Mouse (Mus musculus) stomach, embryonic 14.5 days (tissue): ENCODE data around the gene Lrrd1. TPM values are rescaled to one million over a fixed set of nuclear protein-coding genes. Genes with fewer than 3 reads are reported as not detected.
"Not testable (repeated sequence)": the region's sequence is repeated elsewhere in the genome, so short reads cannot be mapped to it uniquely, and the experiment has no call there.

Experiments
- ATAC-seq: fragments of 200-750 bp; cut with Nextera tagmentation; 2 replicates; pipeline ENCODE4 v1.8.0; 2017; ENCODE audit warnings: low read depth, moderate TSS enrichment; ENCODE audit not compliant: insufficient number of reproducible peaks, insufficient read depth, low FRiP score
- H3K27ac ChIP-seq: fragments of 300-500 bp; sonication (generic); 2 replicates; pipeline ENCODE4 v1.5.1; 2014; ENCODE audit warnings: mild to moderate bottlenecking, low read length, moderate library complexity, mixed read lengths
- H3K27me3 ChIP-seq: fragments of 300-500 bp; sonication (generic); 2 replicates; pipeline ENCODE4 v1.6.1; 2014; ENCODE audit warnings: low read length, control low read depth, mixed read lengths; ENCODE audit not compliant: control insufficient read depth, insufficient read depth
- H3K36me3 ChIP-seq: fragments of 300-500 bp; sonication (generic); 2 replicates; pipeline ENCODE4 v1.6.1; 2014; ENCODE audit warnings: mild to moderate bottlenecking, control low read depth, low read length, moderate library complexity, mixed read lengths; ENCODE audit not compliant: control insufficient read depth, insufficient read depth
- H3K4me1 ChIP-seq: fragments of 300-500 bp; sonication (generic); 2 replicates; pipeline ENCODE4 v1.6.1; 2014; ENCODE audit warnings: low read length, control low read depth, mixed read lengths; ENCODE audit not compliant: control insufficient read depth, insufficient read depth
- H3K4me2 ChIP-seq: fragments of 300-500 bp; sonication (generic); replicated peaks from 2 replicates; pipeline ENCODE4 v1.6.1; 2014; ENCODE audit warnings: low read depth, low read length, control low read depth
- H3K4me3 ChIP-seq: fragments of 300-500 bp; sonication (generic); 2 replicates; pipeline ENCODE4 v1.5.1; 2014; ENCODE audit warnings: low read depth, low read length, control low read depth
- H3K9ac ChIP-seq: fragments of 300-500 bp; sonication (generic); replicated peaks from 2 replicates; pipeline ENCODE4 v1.6.1; 2014; ENCODE audit warnings: low read depth, mild to moderate bottlenecking, control low read depth, low read length, moderate library complexity, mixed read lengths
- H3K9me3 ChIP-seq: fragments of 300-500 bp; sonication (generic); 2 replicates; pipeline ENCODE4 v1.6.1; 2016; ENCODE audit warnings: low read depth, low read length, control low read depth; ENCODE audit not compliant: control insufficient read depth
- WGBS: fragments of 180-500 bp; shearing (Covaris S2); extraction: QIAGEN DNeasy Blood & Tissue Kit; methylation state at CpG from one replicate; pipeline ENCODE4 v1.1.7; 2014; 5-methylcytosine and 5-hydroxymethylcytosine counted together
- polyA plus RNA-seq: library from polyadenylated mRNA; unstranded; fragments of >200 nt; fragmentation: Nextera tagmentation; extraction: Ambion mirVana; gene quantifications from 2 replicates; pipeline ENCODE4 v1.2.1, GENCODE M21; 2014

The Lrrd1 gene
- polyA plus RNA-seq, result 0.10 TPM in 1 of 2 replicates, not detected in the other

DNA sequence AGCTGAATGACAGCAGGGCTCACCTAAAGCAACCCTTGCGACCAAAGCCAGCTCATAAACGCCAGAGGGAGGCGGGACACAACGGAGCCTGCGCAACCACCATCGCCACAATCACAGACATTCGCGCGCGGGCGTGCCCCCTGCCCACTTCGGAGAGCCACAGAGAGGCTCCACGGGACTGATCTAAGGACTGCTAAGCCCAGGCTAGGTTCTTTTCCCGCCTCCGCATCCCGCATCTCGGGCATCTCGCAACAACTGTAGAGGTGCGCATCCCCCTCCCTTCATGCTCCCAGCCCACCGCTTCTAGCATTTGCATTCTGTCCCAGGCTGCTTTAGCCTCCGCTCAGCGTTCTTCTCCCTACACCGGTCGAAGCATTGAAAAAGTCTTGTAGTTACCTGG, at the start of gene Lrrd1:
Gene Lrrd1, plus strand, starts transcription at position 148 of the 400 bp plus-strand sequence.
- H3K4me3 ChIP-seq, result peak within 1 kb of the TSS; percentile 23
- no peak for ATAC-seq
- no peaks in the 10 kb centered on the region for H3K4me1 ChIP-seq
- no peaks in the 10 kb centered on the region for H3K27me3 ChIP-seq
- no peak within 1 kb of the TSS for H3K9ac ChIP-seq
- no peaks in the 10 kb centered on the region for H3K36me3 ChIP-seq
- peak within 1 kb of the TSS; percentile 45 for H3K4me2 ChIP-seq
- WGBS, result 5% methylated on average over 24 of the region's 24 CpGs
- no peak within 1 kb of the TSS for H3K27ac ChIP-seq
- H3K9me3 ChIP-seq, result no peaks in the 10 kb centered on the region

DNA sequence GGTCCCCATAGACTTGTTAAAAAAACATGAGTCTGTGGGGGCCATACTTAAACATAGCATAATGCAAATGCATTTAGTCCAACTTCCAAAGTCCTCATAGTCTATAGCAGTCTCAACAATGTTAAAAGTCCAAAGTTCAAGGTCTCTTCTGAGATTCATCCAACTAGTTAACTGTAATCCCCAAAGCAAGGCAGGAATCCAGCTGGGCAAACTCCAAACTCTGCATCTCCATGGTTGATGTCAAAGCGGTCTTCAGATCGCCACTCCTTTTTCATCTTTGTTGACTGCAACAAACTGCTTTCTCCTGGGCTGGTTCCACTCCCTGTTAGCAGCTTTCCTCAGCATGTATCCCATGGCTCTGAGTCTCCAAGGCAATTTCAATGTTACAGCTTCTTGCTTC, 47.9 kb upstream of the Lrrd1 start:
- WGBS, result 98% methylated on average over 2 of the region's 2 CpGs
- not testable (repeated sequence) for H3K4me2 ChIP-seq, H3K27me3 ChIP-seq, H3K4me1 ChIP-seq, H3K9me3 ChIP-seq, ATAC-seq, H3K27ac ChIP-seq, H3K36me3 ChIP-seq, H3K4me3 ChIP-seq, H3K9ac ChIP-seq

DNA sequence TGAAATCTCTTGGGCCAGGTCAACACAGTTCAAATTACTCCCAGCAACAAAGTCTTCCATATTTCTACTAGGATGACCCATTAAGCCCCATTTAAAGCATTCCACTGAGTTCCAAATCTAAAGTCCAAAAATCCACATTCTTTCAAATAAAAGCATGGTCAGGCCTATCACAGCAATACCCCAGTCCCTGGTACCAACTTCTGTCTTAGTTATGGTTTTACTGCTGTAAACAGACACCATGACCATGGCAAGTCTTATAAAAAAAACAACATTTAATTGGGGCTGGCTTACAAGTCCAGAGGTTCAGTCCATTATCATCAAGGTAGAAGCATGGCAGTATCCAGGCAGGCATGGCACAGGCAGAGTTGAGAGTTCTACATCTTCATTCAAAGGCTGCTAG, 46.3 kb upstream of the Lrrd1 start:
- H3K4me2 ChIP-seq, H3K4me3 ChIP-seq: not testable (repeated sequence)

DNA sequence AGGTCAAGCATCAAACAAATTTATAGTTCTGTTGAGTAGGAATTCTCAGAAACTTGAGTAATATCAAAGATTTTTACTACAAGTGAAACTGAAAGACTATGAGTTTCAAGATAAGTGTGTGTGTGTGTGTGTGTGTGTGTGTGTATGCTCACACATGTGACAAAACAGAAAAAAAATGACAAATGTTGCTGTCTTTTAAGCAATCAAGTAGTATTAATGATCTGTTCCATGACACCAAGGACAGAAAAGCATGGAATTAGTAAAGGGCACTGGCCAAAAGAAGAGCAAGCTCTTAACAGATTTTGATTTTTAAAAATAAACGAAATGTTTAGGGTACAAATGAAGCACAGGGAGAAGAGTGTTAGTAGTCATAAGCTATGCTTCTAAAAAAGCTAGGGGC, 44.9 kb upstream of the Lrrd1 start:
- 78% methylated on average over 1 of the region's 1 CpGs for WGBS
- ATAC-seq, result no peak
- H3K27ac ChIP-seq, result no peak overlapping the region
- peaks cover 3% of the 10 kb centered on the region for H3K4me1 ChIP-seq
- no peak overlapping the region for H3K9ac ChIP-seq
- no peaks in the 10 kb centered on the region for H3K27me3 ChIP-seq
- H3K4me2 ChIP-seq, result no peak overlapping the region
- H3K9me3 ChIP-seq, result no peaks in the 10 kb centered on the region
- H3K4me3 ChIP-seq, result no peak overlapping the region
- no peaks in the 10 kb centered on the region for H3K36me3 ChIP-seq

More for the DNA sequence above, 46.3 kb upstream of the Lrrd1 start:
- not testable (repeated sequence) for H3K27me3 ChIP-seq, H3K27ac ChIP-seq, H3K9ac ChIP-seq, H3K36me3 ChIP-seq, ATAC-seq, H3K4me1 ChIP-seq, H3K9me3 ChIP-seq

DNA sequence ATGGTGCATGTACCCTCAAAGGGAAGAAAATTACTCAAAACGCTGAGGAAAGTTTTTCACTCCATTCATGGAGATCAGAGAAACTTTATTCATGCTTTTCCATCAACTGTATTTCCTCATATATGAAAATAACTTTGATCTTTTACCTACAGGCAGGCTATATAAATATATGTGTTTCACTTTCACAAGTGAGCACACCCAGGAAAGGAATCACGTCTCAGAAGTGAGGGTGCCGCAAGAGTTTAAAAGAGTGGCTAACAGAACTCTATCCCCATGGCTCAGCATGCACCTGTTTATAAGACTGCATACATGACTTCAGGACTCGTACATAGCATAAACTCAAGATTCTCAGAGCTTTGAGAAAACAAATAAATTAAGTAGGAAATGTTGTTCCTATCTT, 44.1 kb upstream of the Lrrd1 start:
- H3K4me2 ChIP-seq, result no peak overlapping the region
- no peak overlapping the region for H3K4me3 ChIP-seq
- peaks cover 3% of the 10 kb centered on the region for H3K4me1 ChIP-seq
- H3K27me3 ChIP-seq, result no peaks in the 10 kb centered on the region
- no peaks in the 10 kb centered on the region for H3K36me3 ChIP-seq
- H3K9ac ChIP-seq, result no peak overlapping the region
- WGBS, result 81% methylated on average over 4 of the region's 4 CpGs
- H3K27ac ChIP-seq, result no peak overlapping the region
- no peaks in the 10 kb centered on the region for H3K9me3 ChIP-seq
- no peak for ATAC-seq

DNA sequence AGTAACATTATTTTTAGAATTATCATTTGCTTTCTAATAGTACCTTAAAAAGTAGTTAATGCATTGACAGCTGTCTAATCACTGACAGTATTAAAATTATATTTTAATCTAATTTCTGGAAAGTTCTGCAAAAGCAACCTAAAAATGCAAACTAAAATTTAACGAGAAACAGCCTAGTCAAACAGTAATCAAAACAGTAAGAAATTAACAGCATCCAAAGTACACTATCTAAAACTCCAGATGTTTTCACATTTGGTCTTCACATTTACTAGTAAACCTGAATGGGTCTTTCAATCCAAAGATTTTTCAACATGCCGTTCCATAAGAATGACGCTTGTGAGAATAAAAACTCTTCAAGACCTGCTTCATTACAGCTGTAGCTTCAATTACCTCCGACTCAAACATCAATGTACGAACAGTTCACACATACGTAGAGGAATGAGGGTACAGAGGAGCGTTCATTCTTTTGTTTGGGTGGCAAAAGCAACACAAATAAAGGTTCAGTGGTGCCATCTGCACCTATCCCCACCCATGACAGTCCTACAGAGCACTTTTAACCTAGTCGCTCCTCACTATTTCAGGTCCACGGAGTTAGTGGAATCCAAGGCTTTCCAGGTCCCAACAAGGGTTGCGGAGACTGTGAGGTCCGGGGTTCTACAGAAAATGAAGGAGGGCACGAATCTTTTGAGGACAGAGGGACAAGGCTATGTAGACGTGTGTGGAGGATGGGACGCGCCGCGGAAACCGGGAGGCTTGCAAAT, 43.1 kb upstream of the Lrrd1 start:
- peak overlapping the region; percentile 52 for H3K4me2 ChIP-seq
- WGBS, result 6% methylated on average over 18 of the region's 18 CpGs
- H3K36me3 ChIP-seq, result no peaks in the 10 kb centered on the region
- peak; percentile 4 for ATAC-seq
- peak overlapping the region; percentile 68 for H3K9ac ChIP-seq
- H3K9me3 ChIP-seq, result no peaks in the 10 kb centered on the region
- H3K27me3 ChIP-seq, result no peaks in the 10 kb centered on the region
- H3K27ac ChIP-seq, result no peak overlapping the region; the same call in 1 of the 2 replicates
- peaks cover 3% of the 10 kb centered on the region for H3K4me1 ChIP-seq
- H3K4me3 ChIP-seq, result peak overlapping the region; percentile 77

DNA sequence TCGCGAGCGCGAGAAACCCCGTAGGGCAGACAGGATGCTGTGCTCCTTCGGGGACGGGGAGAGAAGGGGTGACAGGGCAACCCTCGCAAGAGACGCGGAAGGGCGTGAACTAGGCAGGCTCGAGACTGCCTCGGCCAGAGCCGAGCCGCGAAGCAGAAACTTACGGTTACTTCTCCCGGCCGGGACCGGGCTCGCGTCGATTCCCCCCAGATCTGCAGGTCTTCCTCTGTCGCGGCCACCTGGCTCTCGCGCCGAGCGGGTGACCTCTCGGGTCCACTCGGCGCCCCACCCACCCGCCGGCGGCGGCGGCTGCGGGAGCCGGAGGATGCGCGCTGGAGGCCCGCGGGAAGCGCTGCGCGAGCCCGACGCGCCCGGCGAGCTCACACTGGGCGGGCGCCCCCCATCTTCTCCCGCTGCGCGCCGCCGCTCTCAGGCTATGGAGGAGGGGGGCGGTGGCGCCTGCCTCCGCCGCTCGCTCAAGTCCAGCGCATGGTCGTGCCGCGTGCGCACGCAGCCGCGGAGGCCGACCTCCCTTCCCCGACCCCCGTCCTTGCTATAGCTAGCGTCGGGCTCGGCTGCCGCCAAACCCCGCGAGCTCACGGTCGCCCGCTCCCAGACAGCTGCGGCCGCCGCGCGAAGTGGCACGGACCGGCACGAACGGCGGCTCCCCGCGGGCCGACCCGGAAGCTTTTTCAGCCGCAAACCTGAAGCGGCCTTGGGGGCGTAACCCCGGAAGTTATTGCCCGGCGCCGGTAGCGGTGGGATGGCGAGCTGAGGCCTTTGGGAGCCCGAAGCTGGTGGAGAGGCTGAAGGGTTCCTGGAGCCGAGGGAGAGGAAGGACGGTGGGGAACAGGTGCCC, 42.3 kb upstream of the Lrrd1 start, which contains the start of the genes Ankib1 and Krit1:
Gene Ankib1, minus strand, starts transcription at position 493 of the 859 bp plus-strand sequence.
Gene Krit1, plus strand, starts transcription at position 752 of the 859 bp plus-strand sequence.
- under 1% methylated on average over 91 of the region's 109 CpGs for WGBS
- Histone ChIP-seq H3K9me3 (no peaks in the 10 kb centered on the region), H3K4me3 (peak within 1 kb of the TSS; percentile 77), H3K27ac (peak within 1 kb of the TSS; percentile 82), H3K27me3 (no peaks in the 10 kb centered on the region), H3K36me3 (no peaks in the 10 kb centered on the region), H3K4me1 (peaks cover 3% of the 10 kb centered on the region), H3K9ac (peak within 1 kb of the TSS; percentile 68), H3K4me2 (peak within 1 kb of the TSS; percentile 52)
- ATAC-seq, result peak; percentile 96

DNA sequence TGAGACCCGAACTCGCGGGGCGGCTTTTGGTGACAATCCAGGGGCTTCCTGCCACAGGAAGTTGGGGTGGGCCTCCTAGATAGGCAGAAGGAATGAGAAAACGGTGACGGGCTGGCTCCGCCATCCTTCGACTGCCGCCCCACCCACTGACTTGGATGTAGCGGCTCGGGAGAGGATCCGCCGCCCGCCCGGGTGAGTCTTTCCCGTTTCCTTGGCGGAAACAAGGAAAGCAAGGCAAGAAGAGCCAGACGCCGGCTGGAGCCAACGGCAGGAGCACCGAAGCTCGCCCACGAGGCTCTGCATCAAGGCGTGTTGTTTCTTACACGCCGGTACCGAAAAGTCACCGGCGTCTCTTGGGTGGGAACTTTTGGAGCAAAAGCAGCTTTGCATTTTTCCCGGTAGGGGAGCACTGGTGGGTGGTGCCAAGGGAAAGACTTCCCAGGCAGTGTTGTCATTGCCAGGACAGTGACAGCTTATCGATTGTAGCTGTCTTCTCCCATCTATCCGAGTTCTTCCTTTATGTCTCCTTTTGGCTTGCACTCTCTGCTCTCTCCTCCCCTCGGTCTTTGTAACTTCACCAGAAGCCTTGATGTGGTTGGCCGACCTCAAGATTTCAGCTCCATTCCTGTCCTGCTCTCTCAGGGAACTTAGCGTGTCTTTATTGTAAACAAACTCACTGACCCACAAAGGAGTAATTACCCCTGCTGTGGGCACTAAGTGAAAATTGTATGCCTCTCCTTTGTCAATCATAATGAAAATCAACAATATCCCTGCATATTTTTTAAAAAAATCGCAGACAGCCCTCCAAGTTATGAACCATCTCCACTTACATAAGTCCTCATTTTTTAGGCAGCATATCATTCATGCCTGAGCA, 41.4 kb upstream of the Lrrd1 start:
- WGBS, result under 1% methylated on average over 36 of the region's 36 CpGs
- Histone ChIP-seq H3K9me3 (no peaks in the 10 kb centered on the region), H3K27me3 (no peaks in the 10 kb centered on the region), H3K27ac (peak overlapping the region; percentile 82), H3K4me2 (peak overlapping the region; percentile 52), H3K36me3 (no peaks in the 10 kb centered on the region), H3K9ac (peak overlapping the region; percentile 68), H3K4me3 (peak overlapping the region; percentile 77), H3K4me1 (peaks cover 3% of the 10 kb centered on the region)
- ATAC-seq, result peak; percentile 75
